Mouse (Mus musculus): ENCODE results near the gene Adamts9. TPM values are rescaled to one million over a fixed set of nuclear protein-coding genes. Genes with fewer than 3 reads are reported as not detected.

Adamts9 gene
- polyA plus RNA-seq, 1 experiment from 2014 or later = 9.3 TPM

GRCm38 (mm10) chr6:92823991-92824390, 119.3 kb downstream of the Adamts9 start:
- H3K4me1 ChIP-seq = peaks cover 11% of the 10 kb centered on the region
- no peak overlapping the region for H3K4me3 ChIP-seq
- ATAC-seq (ENCODE audit: insufficient number of reproducible peaks, insufficient read depth, low FRiP score, low TSS enrichment) = no peak
- H3K27me3 ChIP-seq = 0 out of 2 replicates have a peak, but pooled peaks cover 2% of the 10 kb centered on the region
- no peaks in the 10 kb centered on the region for H3K9me3 ChIP-seq
- no peaks in the 10 kb centered on the region for H3K36me3 ChIP-seq
- 31% methylated on average over 7 of the region's 7 CpGs for WGBS
- no peak overlapping the region for H3K4me2 ChIP-seq (replicated peaks)
- no peak overlapping the region for H3K27ac ChIP-seq
- H3K9ac ChIP-seq = no peak overlapping the region

- Histone ChIP-seq H3K9me3 (no peaks in the 10 kb centered on the region), H3K36me3 (no peaks in the 10 kb centered on the region), H3K4me2 (replicated peaks) (no peak overlapping the region), H3K4me3 (no peak overlapping the region), H3K4me1 (peaks cover under 1% of the 10 kb centered on the region; the same call in 1 of the 2 replicates), H3K27ac (no peak overlapping the region), H3K9ac (no peak overlapping the region), H3K27me3 (0 out of 2 replicates have a peak, but pooled peaks cover 2% of the 10 kb centered on the region)
- 65% methylated on average over 6 of the region's 6 CpGs for WGBS
- ATAC-seq (ENCODE audit: insufficient number of reproducible peaks, insufficient read depth, low FRiP score, low TSS enrichment) = no peak
These were observed 121.3 kb downstream of the Adamts9 start for GRCm38 (mm10) chr6:92822006-92822405.

- H3K9me3 ChIP-seq = no peaks in the 10 kb centered on the region
- H3K27me3 ChIP-seq = 0 out of 2 replicates have a peak, but pooled peaks cover 2% of the 10 kb centered on the region
- ATAC-seq (ENCODE audit: insufficient number of reproducible peaks, insufficient read depth, low FRiP score, low TSS enrichment) = no peak
- WGBS = 48% methylated on average over 5 of the region's 5 CpGs
- H3K27ac ChIP-seq = no peak overlapping the region
- no peak overlapping the region for H3K4me2 ChIP-seq (replicated peaks)
- H3K9ac ChIP-seq = no peak overlapping the region
- H3K4me1 ChIP-seq = peaks cover 2% of the 10 kb centered on the region; the same call in 1 of the 2 replicates
- no peak overlapping the region for H3K4me3 ChIP-seq
- H3K36me3 ChIP-seq = no peaks in the 10 kb centered on the region
These were observed 121.7 kb downstream of the Adamts9 start for GRCm38 (mm10) chr6:92821606-92822005.

DNA sequence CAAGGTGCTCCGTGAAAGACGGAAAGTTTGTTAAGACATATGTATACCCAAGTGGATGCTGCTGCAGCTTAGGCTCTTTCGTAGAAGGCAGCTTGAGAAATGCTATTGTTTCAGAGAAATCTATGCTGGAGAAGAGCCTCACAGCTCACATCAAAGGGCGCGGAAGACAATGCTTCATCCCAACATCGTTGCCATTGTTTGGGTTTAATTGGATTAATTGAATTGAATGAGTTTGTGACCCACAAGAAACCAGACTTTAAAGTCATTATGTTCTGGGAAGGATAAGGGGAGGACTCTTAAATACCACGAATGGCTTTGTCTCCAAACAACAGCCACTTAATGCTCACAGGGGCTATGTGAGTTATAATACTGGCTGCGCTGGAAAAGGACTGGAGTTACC, 125.6 kb downstream of the Adamts9 start:
- no peak overlapping the region for H3K9ac ChIP-seq
- no peak overlapping the region for H3K4me2 ChIP-seq (replicated peaks)
- peaks cover 8% of the 10 kb centered on the region for H3K4me1 ChIP-seq
- no peak overlapping the region for H3K4me3 ChIP-seq
- WGBS = 54% methylated on average over 8 of the region's 8 CpGs
- no peak for ATAC-seq (ENCODE audit: insufficient number of reproducible peaks, insufficient read depth, low FRiP score, low TSS enrichment)
- no peaks in the 10 kb centered on the region for H3K27me3 ChIP-seq
- peaks cover 3% of the 10 kb centered on the region; the same call in 1 of the 2 replicates for H3K36me3 ChIP-seq
- no peak overlapping the region for H3K27ac ChIP-seq
- no peaks in the 10 kb centered on the region for H3K9me3 ChIP-seq

GRCm38 (mm10) chr6:92816311-92816751, 127.0 kb downstream of the Adamts9 start, which contains the start of gene A730049H05Rik:
TSS of gene A730049H05Rik (plus strand) at chr6:92816478.
- peaks cover 8% of the 10 kb centered on the region for H3K4me1 ChIP-seq
- H3K4me3 ChIP-seq = no peak within 1 kb of the TSS
- H3K36me3 ChIP-seq = peaks cover 3% of the 10 kb centered on the region; the same call in 1 of the 2 replicates
- no peak within 1 kb of the TSS for H3K27ac ChIP-seq
- no peaks in the 10 kb centered on the region for H3K27me3 ChIP-seq
- ATAC-seq (ENCODE audit: insufficient number of reproducible peaks, insufficient read depth, low FRiP score, low TSS enrichment) = peak; percentile 56; the same call in 1 of the 2 replicates
- H3K4me2 ChIP-seq (replicated peaks) = peak within 1 kb of the TSS; percentile 28
- H3K9ac ChIP-seq = no peak within 1 kb of the TSS
- 22% methylated on average over 8 of the region's 8 CpGs for WGBS
- no peaks in the 10 kb centered on the region for H3K9me3 ChIP-seq

GRCm38 (mm10) chr6:92812702-92813370, 130.5 kb downstream of the Adamts9 start:
- ATAC-seq (ENCODE audit: insufficient number of reproducible peaks, insufficient read depth, low FRiP score, low TSS enrichment) = no peak
- Histone ChIP-seq H3K4me2 (replicated peaks) (no peak overlapping the region), H3K27me3 (no peaks in the 10 kb centered on the region), H3K36me3 (peaks cover 3% of the 10 kb centered on the region; the same call in 1 of the 2 replicates), H3K9ac (no peak overlapping the region), H3K4me3 (no peak overlapping the region), H3K9me3 (no peaks in the 10 kb centered on the region), H3K27ac (no peak overlapping the region), H3K4me1 (peaks cover 8% of the 10 kb centered on the region)
- 81% methylated on average over 2 of the region's 2 CpGs for WGBS

DNA sequence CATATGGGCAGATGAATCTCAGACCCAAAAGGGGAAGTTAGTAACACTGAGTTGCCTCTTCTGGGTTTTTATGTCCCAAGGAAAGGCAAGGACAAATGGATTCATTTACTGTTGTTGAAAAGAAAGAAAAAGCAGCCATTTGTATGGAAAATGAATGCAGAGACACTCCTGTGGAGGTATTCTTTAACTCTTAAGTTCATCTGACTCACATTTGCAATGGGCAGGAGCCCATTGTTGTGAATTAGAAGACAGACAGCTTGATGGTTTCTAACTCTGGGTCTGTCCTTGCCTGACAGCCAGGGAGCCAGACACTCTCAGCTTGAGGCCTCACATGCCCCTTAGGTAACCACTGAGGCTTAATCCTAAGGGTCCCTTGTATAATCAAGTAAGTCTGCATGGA, 131.7 kb downstream of the Adamts9 start:
- Histone ChIP-seq H3K4me2 (replicated peaks) (no peak overlapping the region), H3K9ac (no peak overlapping the region), H3K4me3 (no peak overlapping the region), H3K36me3 (peaks cover 8% of the 10 kb centered on the region), H3K9me3 (no peaks in the 10 kb centered on the region), H3K27ac (no peak overlapping the region), H3K27me3 (no peaks in the 10 kb centered on the region), H3K4me1 (peaks cover 6% of the 10 kb centered on the region)
- ATAC-seq (ENCODE audit: insufficient number of reproducible peaks, insufficient read depth, low FRiP score, low TSS enrichment) = no peak

- Histone ChIP-seq H3K9ac (no peak overlapping the region), H3K4me2 (replicated peaks) (no peak overlapping the region), H3K36me3 (peaks cover 13% of the 10 kb centered on the region), H3K27ac (no peak overlapping the region), H3K9me3 (no peaks in the 10 kb centered on the region), H3K27me3 (no peaks in the 10 kb centered on the region), H3K4me3 (no peak overlapping the region), H3K4me1 (no peaks in the 10 kb centered on the region)
- WGBS = 92% methylated on average over 2 of the region's 2 CpGs
- ATAC-seq (ENCODE audit: insufficient number of reproducible peaks, insufficient read depth, low FRiP score, low TSS enrichment) = no peak
These were observed 132.7 kb downstream of the Adamts9 start for GRCm38 (mm10) chr6:92810628-92811027.

DNA sequence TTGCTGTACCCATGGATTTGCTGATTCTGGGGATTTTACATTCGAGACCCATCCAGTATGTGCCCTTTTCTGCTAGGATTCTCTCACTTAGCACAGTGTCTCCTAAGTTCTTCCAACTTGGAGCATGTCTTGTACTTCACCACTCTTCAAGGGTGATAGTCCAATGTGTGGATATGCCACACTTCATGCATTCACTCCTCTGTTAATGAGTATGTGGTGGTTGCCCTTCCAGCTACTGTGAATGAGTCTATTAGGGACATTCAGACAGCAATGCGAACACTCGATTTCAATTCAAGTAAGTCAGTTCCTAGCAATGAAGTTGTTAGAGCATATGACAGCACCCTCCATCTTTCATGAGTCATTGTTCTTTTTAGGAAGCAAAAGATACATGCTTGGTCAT, 133.5 kb downstream of the Adamts9 start:
- Histone ChIP-seq H3K4me1 (no peaks in the 10 kb centered on the region), H3K36me3 (peaks cover 13% of the 10 kb centered on the region), H3K27ac (no peak overlapping the region), H3K9ac (no peak overlapping the region), H3K27me3 (no peaks in the 10 kb centered on the region), H3K4me2 (replicated peaks) (no peak overlapping the region), H3K9me3 (no peaks in the 10 kb centered on the region), H3K4me3 (no peak overlapping the region)
- WGBS = 93% methylated on average over 3 of the region's 3 CpGs
- ATAC-seq (ENCODE audit: insufficient number of reproducible peaks, insufficient read depth, low FRiP score, low TSS enrichment) = no peak

DNA sequence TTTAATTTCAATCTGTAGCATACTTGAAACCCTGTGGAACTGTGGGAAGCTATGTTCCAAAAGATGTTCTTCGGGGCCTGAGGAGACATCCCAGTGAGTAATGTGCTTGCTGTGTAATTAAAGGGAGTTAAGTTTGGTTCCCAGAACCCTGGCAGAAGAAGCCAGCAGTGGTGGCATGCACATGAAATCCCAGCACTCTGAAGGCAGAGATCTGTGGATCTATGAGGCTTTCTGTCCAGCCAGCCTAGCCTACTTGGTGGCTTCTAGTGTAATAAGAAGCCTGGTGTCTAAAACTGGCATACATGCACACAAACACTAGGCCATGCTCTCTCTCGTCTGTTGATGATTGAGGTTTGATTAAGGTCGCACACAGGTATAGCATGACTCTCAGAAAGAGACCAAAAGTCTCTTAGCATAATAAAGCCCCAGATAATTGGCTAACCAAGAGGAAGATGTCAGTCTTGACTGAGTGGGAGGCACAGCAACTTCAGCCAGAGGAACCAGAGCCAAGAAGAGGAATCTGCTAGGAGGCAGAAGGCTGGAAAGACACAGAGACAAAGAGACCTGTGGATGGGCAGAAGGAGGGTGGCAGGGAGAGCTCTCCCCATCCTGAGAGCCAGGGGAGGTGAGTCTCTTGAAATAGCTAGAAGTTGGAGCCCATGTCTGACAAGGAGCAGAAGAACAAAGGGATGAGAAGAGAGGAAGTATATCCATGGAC, 138.9 kb downstream of the Adamts9 start:
- Histone ChIP-seq H3K36me3 (peaks cover 17% of the 10 kb centered on the region), H3K27me3 (no peaks in the 10 kb centered on the region), H3K9me3 (no peaks in the 10 kb centered on the region), H3K4me3 (no peak overlapping the region), H3K27ac (no peak overlapping the region), H3K4me2 (replicated peaks) (no peak overlapping the region), H3K9ac (no peak overlapping the region), H3K4me1 (no peaks in the 10 kb centered on the region)
- 66% methylated on average over 3 of the region's 3 CpGs for WGBS
- no peak for ATAC-seq (ENCODE audit: insufficient number of reproducible peaks, insufficient read depth, low FRiP score, low TSS enrichment)

DNA sequence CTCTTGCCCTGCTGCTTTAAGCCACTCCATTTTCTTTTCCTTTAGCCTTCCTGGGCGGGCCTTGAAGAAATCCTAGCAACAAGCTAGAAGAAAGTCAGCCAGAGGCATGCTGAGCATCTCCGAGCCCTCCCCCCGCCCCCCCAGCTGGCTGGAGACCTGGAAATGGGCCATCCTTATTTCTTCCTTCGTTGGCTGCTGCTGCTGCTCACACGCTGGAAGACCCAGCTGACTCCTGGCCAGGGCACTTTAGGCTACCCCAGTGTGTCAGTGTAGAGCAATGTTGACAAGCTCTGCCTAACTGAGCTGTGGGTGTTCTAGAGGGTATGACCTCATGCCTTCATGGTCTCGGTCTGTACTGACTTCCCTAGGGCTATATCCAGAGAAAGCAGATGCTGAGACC, 140.1 kb downstream of the Adamts9 start:
- no peak overlapping the region for H3K27ac ChIP-seq
- H3K36me3 ChIP-seq = peaks cover 17% of the 10 kb centered on the region
- no peak for ATAC-seq (ENCODE audit: insufficient number of reproducible peaks, insufficient read depth, low FRiP score, low TSS enrichment)
- 64% methylated on average over 6 of the region's 6 CpGs for WGBS
- H3K4me3 ChIP-seq = no peak overlapping the region
- no peak overlapping the region for H3K4me2 ChIP-seq (replicated peaks)
- no peaks in the 10 kb centered on the region for H3K4me1 ChIP-seq
- H3K27me3 ChIP-seq = no peaks in the 10 kb centered on the region
- no peaks in the 10 kb centered on the region for H3K9me3 ChIP-seq
- no peak overlapping the region for H3K9ac ChIP-seq

DNA sequence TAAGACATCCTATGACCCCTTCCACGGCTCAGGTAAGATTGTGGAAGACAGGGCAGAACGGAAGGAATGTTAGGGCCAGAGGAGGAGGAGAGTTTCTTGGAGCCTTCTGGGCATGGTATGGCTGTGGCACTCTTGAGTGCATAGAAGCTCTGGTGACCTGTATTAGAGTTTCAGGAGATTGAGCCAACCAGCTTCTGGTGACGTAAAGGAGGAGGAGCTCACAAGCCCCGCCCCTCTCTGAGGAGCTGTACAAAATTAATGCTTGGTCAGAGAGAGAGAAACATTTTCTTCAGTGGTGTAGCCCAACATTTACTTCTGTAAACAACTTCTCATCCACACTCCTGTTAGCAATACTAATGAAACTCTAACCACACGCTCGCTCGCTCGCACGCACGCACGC, 140.9 kb downstream of the Adamts9 start:
- H3K36me3 ChIP-seq = peaks cover 17% of the 10 kb centered on the region
- ATAC-seq (ENCODE audit: insufficient number of reproducible peaks, insufficient read depth, low FRiP score, low TSS enrichment) = no peak
- H3K27me3 ChIP-seq = no peaks in the 10 kb centered on the region
- H3K4me3 ChIP-seq = no peak overlapping the region
- H3K4me1 ChIP-seq = no peaks in the 10 kb centered on the region
- no peak overlapping the region for H3K4me2 ChIP-seq (replicated peaks)
- no peaks in the 10 kb centered on the region for H3K9me3 ChIP-seq
- no peak overlapping the region for H3K27ac ChIP-seq
- H3K9ac ChIP-seq = no peak overlapping the region
- 92% methylated on average over 11 of the region's 11 CpGs for WGBS

Measured in embryonic facial prominence, embryonic 12.5 days (tissue).